Mouse (Mus musculus) MEL (cell line): Measurements from ENCODE around the gene Scin. TPM values are rescaled to one million over a fixed set of nuclear protein-coding genes. Genes with fewer than 3 reads are reported as not detected.

Source experiments
- DNase-seq: peaks from one replicate; pipeline ENCODE4 v3.0.0; 2011; ENCODE audit warnings: low read depth, low spot score
- H3K27ac ChIP-seq: 2 replicates; pipeline ENCODE4 v1.5.1; 2012; ENCODE audit warnings: low read depth, mild to moderate bottlenecking, control low read depth, low read length, moderate library complexity; ENCODE audit not compliant: control insufficient read depth
- H3K27me3 ChIP-seq, 2 experiments: fragments of 150-350 bp in 1 of 2; sonication (generic) in 1 of 2; 2 replicates each; pipeline ENCODE4 v1.6.1; 2012; ENCODE audit warnings: low read length in 2 of 2, mild to moderate bottlenecking in 2 of 2, improper control_type of control experiment in 1 of 2, moderate library complexity in 1 of 2; ENCODE audit not compliant: insufficient read depth in 2 of 2, control insufficient read depth in 1 of 2
- H3K36me3 ChIP-seq, 2 experiments: 2 replicates each; pipeline ENCODE4 v1.6.1; 2012 to 2014; ENCODE audit warnings: low read length in 2 of 2, improper control_type of control experiment in 1 of 2, inconsistent platforms in 1 of 2, mild to moderate bottlenecking in 1 of 2; ENCODE audit not compliant: insufficient read depth in 2 of 2, control insufficient read depth in 1 of 2
- H3K4me1 ChIP-seq, 2 experiments: fragments of 150-350 bp in 1 of 2; sonication (generic) in 1 of 2; 2 replicates each; pipeline ENCODE4 v1.6.1; 2012; ENCODE audit warnings: low read length in 2 of 2, improper control_type of control experiment in 1 of 2, mild to moderate bottlenecking in 1 of 2; ENCODE audit not compliant: insufficient read depth in 2 of 2, control insufficient read depth in 1 of 2
- H3K4me3 ChIP-seq, 2 experiments: fragments of 150-350 bp in 1 of 2; sonication (generic) in 1 of 2; 2 replicates each; pipeline ENCODE4 v1.5.1; 2012; ENCODE audit warnings: low read depth in 2 of 2, low read length in 2 of 2, mild to moderate bottlenecking in 2 of 2, moderate library complexity in 2 of 2, control low read depth in 1 of 2, improper control_type of control experiment in 1 of 2; ENCODE audit not compliant: control insufficient read depth in 1 of 2, insufficient read depth in 1 of 2
- H3K79me2 ChIP-seq: 2 replicates; pipeline ENCODE4 v1.6.1; 2012; ENCODE audit warnings: mild to moderate bottlenecking, low read length, moderate library complexity; ENCODE audit not compliant: control insufficient read depth, poor library complexity, insufficient read depth
- H3K9ac ChIP-seq: 2 replicates; pipeline ENCODE4 v1.6.1; 2012; ENCODE audit warnings: low read depth, mild to moderate bottlenecking, control low read depth, low read length, moderate library complexity; ENCODE audit not compliant: control insufficient read depth, poor library complexity, severe bottlenecking
- H3K9me3 ChIP-seq: fragments of 150-350 bp; sonication (generic); replicated peaks from 2 replicates; pipeline ENCODE4 v1.6.1; 2012; ENCODE audit warnings: mild to moderate bottlenecking, low read length, improper control_type of control experiment, moderate library complexity; ENCODE audit not compliant: insufficient read depth
- BHLHE40 ChIP-seq: IDR thresholded peaks from 2 replicates; pipeline ENCODE4 v1.6.1; 2012; ENCODE audit warnings: low read depth, mild to moderate bottlenecking, inconsistent platforms, low read length, improper control_type of control experiment, borderline replicate concordance
- CHD1 ChIP-seq: IDR thresholded peaks from 2 replicates; pipeline ENCODE4 v1.6.1; 2012; ENCODE audit warnings: low read depth, mild to moderate bottlenecking, inconsistent platforms, low read length, improper control_type of control experiment
- CHD2 ChIP-seq: IDR thresholded peaks from 2 replicates; pipeline ENCODE4 v1.6.1; 2011; ENCODE audit warnings: low read length, improper control_type of control experiment
- CTCF ChIP-seq, 3 experiments: IDR thresholded peaks in 2 of 3; conservative IDR thresholded peaks in 1 of 3; 2 replicates each; pipeline ENCODE4 v1.5.1; 2011 to 2012; ENCODE audit warnings: low read length in 3 of 3, low read depth in 2 of 3, mild to moderate bottlenecking in 2 of 3, improper control_type of control experiment in 1 of 3, inconsistent platforms in 1 of 3, mixed read lengths in 1 of 3, moderate library complexity in 1 of 3; ENCODE audit not compliant: control insufficient read depth in 1 of 3, insufficient read depth in 1 of 3, poor library complexity in 1 of 3, severe bottlenecking in 1 of 3
- E2F4 ChIP-seq: IDR thresholded peaks from 2 replicates; pipeline ENCODE4 v1.6.1; 2011; ENCODE audit warnings: low read depth, low read length, improper control_type of control experiment, borderline replicate concordance
- ELF1 ChIP-seq: IDR thresholded peaks from 2 replicates; pipeline ENCODE4 v1.6.1; 2014; ENCODE audit warnings: low read depth, mild to moderate bottlenecking, inconsistent platforms, low read length, improper control_type of control experiment, moderate library complexity
- EP300 ChIP-seq, 2 experiments: IDR thresholded peaks; 2 replicates each; pipeline ENCODE4 v1.6.1; 2011; ENCODE audit warnings: improper control_type of control experiment in 2 of 2, low read length in 2 of 2, low read depth in 1 of 2, mild to moderate bottlenecking in 1 of 2
- ETS1 ChIP-seq: IDR thresholded peaks from 2 replicates; pipeline ENCODE4 v1.6.1; 2012; ENCODE audit warnings: low read depth, mild to moderate bottlenecking, inconsistent platforms, low read length, improper control_type of control experiment, moderate library complexity
- GABPA ChIP-seq: IDR thresholded peaks from 2 replicates; pipeline ENCODE4 v1.6.1; 2012; ENCODE audit warnings: low read depth, mild to moderate bottlenecking, inconsistent platforms, low read length, improper control_type of control experiment, moderate library complexity
- GATA1 ChIP-seq: IDR thresholded peaks from 2 replicates; pipeline ENCODE4 v1.6.1; 2011; ENCODE audit warnings: low read depth, low read length, improper control_type of control experiment
- HCFC1 ChIP-seq: IDR thresholded peaks from 2 replicates; pipeline ENCODE4 v1.6.1; 2012; ENCODE audit warnings: low read depth, mild to moderate bottlenecking, inconsistent platforms, low read length, improper control_type of control experiment, moderate library complexity
- JUND ChIP-seq: IDR thresholded peaks from 2 replicates; pipeline ENCODE4 v1.6.1; 2011; ENCODE audit warnings: low read depth, mild to moderate bottlenecking, improper control_type of control experiment, low read length
- KAT2A ChIP-seq: conservative IDR thresholded peaks from 2 replicates; pipeline ENCODE4 v1.6.1; 2012; ENCODE audit warnings: low read depth, low read length, improper control_type of control experiment, inconsistent platforms
- MAFK ChIP-seq: IDR thresholded peaks from 2 replicates; pipeline ENCODE4 v1.6.1; 2011; ENCODE audit warnings: low read depth, mild to moderate bottlenecking, low read length, improper control_type of control experiment, borderline replicate concordance
- MAX ChIP-seq: IDR thresholded peaks from 2 replicates; pipeline ENCODE4 v1.6.1; 2011; ENCODE audit warnings: low read length, improper control_type of control experiment
- MAZ ChIP-seq: IDR thresholded peaks from 2 replicates; pipeline ENCODE4 v1.6.1; 2012; ENCODE audit warnings: low read depth, mild to moderate bottlenecking, inconsistent platforms, low read length, improper control_type of control experiment
- MEF2A ChIP-seq: IDR thresholded peaks from 2 replicates; pipeline ENCODE4 v1.6.1; 2014; ENCODE audit warnings: low read depth, mild to moderate bottlenecking, inconsistent platforms, low read length, improper control_type of control experiment; ENCODE audit not compliant: poor library complexity, insufficient replicate concordance, severe bottlenecking; ENCODE audit errors: extremely low read depth
- MXI1 ChIP-seq: IDR thresholded peaks from 2 replicates; pipeline ENCODE4 v1.6.1; 2011; ENCODE audit warnings: mild to moderate bottlenecking, low read depth, low read length, improper control_type of control experiment
- MYB ChIP-seq: IDR thresholded peaks from 2 replicates; pipeline ENCODE4 v1.6.1; 2011; ENCODE audit warnings: mild to moderate bottlenecking, low read depth, low read length, improper control_type of control experiment
- MYC ChIP-seq: IDR thresholded peaks from 2 replicates; pipeline ENCODE4 v1.6.1; 2011; ENCODE audit warnings: low read depth, mild to moderate bottlenecking, low read length, improper control_type of control experiment, moderate library complexity
- NELFE ChIP-seq: IDR thresholded peaks from 2 replicates; pipeline ENCODE4 v1.6.1; 2011; ENCODE audit warnings: low read depth, low read length, improper control_type of control experiment
- NRF1 ChIP-seq: IDR thresholded peaks from 2 replicates; pipeline ENCODE4 v1.6.1; 2014; ENCODE audit warnings: low read depth, mild to moderate bottlenecking, inconsistent platforms, low read length, improper control_type of control experiment, moderate library complexity; ENCODE audit not compliant: poor library complexity, insufficient read depth, severe bottlenecking
- POLR2A ChIP-seq, 2 experiments: IDR thresholded peaks; 2 replicates each; pipeline ENCODE4 v1.6.1; 2011 to 2012; ENCODE audit warnings: low read length in 2 of 2, mild to moderate bottlenecking in 2 of 2, control low read depth in 1 of 2, improper control_type of control experiment in 1 of 2, low read depth in 1 of 2, moderate library complexity in 1 of 2; ENCODE audit not compliant: control insufficient read depth in 1 of 2, insufficient read depth in 1 of 2, poor library complexity in 1 of 2
- POLR2AphosphoS2 ChIP-seq: IDR thresholded peaks from 2 replicates; pipeline ENCODE4 v1.6.1; 2011; ENCODE audit warnings: low read length, improper control_type of control experiment
- POLR2AphosphoS5 ChIP-seq: IDR thresholded peaks from 2 replicates; pipeline ENCODE4 v1.6.1; 2012; ENCODE audit warnings: low read depth, borderline replicate concordance, mild to moderate bottlenecking, inconsistent platforms, low read length, moderate library complexity, mixed read lengths
- RAD21 ChIP-seq: IDR thresholded peaks from 2 replicates; pipeline ENCODE4 v1.6.1; 2011; ENCODE audit warnings: mild to moderate bottlenecking, low read depth, low read length, improper control_type of control experiment
- RCOR1 ChIP-seq: IDR thresholded peaks from 2 replicates; pipeline ENCODE4 v1.6.1; 2012; ENCODE audit warnings: low read depth, mild to moderate bottlenecking, inconsistent platforms, low read length, improper control_type of control experiment
- SIN3A ChIP-seq: IDR thresholded peaks from 2 replicates; pipeline ENCODE4 v1.6.1; 2012; ENCODE audit warnings: low read length, improper control_type of control experiment, inconsistent platforms
- SMC3 ChIP-seq: IDR thresholded peaks from 2 replicates; pipeline ENCODE4 v1.6.1; 2011; ENCODE audit warnings: low read depth, low read length, improper control_type of control experiment
- TAL1 ChIP-seq: IDR thresholded peaks from 2 replicates; pipeline ENCODE4 v1.6.1; 2012; ENCODE audit warnings: mild to moderate bottlenecking, inconsistent platforms, low read length, moderate library complexity, mixed read lengths
- TBP ChIP-seq: IDR thresholded peaks from 2 replicates; pipeline ENCODE4 v1.8.0; 2011; ENCODE audit warnings: low read depth, low read length, improper control_type of control experiment
- TCF12 ChIP-seq: IDR thresholded peaks from 2 replicates; pipeline ENCODE4 v1.6.1; 2014; ENCODE audit warnings: low read depth, mild to moderate bottlenecking, inconsistent platforms, low read length, improper control_type of control experiment, moderate library complexity
- UBTF ChIP-seq: IDR thresholded peaks from 2 replicates; pipeline ENCODE4 v1.6.1; 2012; ENCODE audit warnings: low read depth, mild to moderate bottlenecking, inconsistent platforms, low read length, improper control_type of control experiment, moderate library complexity, borderline replicate concordance; ENCODE audit not compliant: insufficient read depth
- USF1 ChIP-seq: IDR thresholded peaks from 2 replicates; pipeline ENCODE4 v1.6.1; 2014; ENCODE audit warnings: low read depth, mild to moderate bottlenecking, inconsistent platforms, low read length, improper control_type of control experiment, moderate library complexity
- ZC3H11A ChIP-seq: IDR thresholded peaks from 2 replicates; pipeline ENCODE4 v1.6.1; 2012; ENCODE audit warnings: low read depth, mild to moderate bottlenecking, inconsistent platforms, low read length, improper control_type of control experiment
- ZKSCAN1 ChIP-seq: IDR thresholded peaks from 2 replicates; pipeline ENCODE4 v1.6.1; 2012; ENCODE audit warnings: low read depth, mild to moderate bottlenecking, inconsistent platforms, low read length, improper control_type of control experiment, moderate library complexity
- ZMIZ1 ChIP-seq: IDR thresholded peaks from 2 replicates; pipeline ENCODE4 v1.6.1; 2012; ENCODE audit warnings: low read depth, mild to moderate bottlenecking, inconsistent platforms, low read length, improper control_type of control experiment, moderate library complexity
- ZNF384 ChIP-seq: IDR thresholded peaks from 2 replicates; pipeline ENCODE4 v1.6.1; 2012; ENCODE audit warnings: low read depth, mild to moderate bottlenecking, inconsistent platforms, low read length, improper control_type of control experiment
- polyA plus RNA-seq, 2 experiments: library from polyadenylated mRNA; stranded (reverse) in 1 of 2; unstranded in 1 of 2; fragments of >175 nt in 1 of 2; fragments of >200 nt in 1 of 2; gene quantifications; 2 replicates each; pipeline versions ENCODE4 v1.2.1 to v1.2.4; 2012; ENCODE audit warnings: low replicate concordance in 2 of 2, low read depth in 1 of 2; ENCODE audit not compliant: insufficient read length in 2 of 2, insufficient read depth in 1 of 2, missing spikeins in 1 of 2
- total RNA-seq: library from RNA; depleted of rRNA; stranded (reverse); fragments of 300-350 nt; gene quantifications from 2 replicates; pipeline ENCODE4 v1.2.3, GENCODE M21; 2012

Gene Scin
- total and polyA plus RNA-seq, 3 experiments: 0.03 to 0.04 TPM; not detected in 1

- H3K27ac ChIP-seq: peak overlapping the region; percentile 92
- peak; percentile 81 for DNase-seq
- peaks cover 16 to 32% of the 10 kb centered on the region in 2 experiments for H3K4me1 ChIP-seq
- no peak for TF ChIP-seq SMC3
- TF ChIP-seq KAT2A: no peak; the same call in 1 of the 2 replicates
- TF ChIP-seq MYB: peak; percentile 99
- no peak for TF ChIP-seq MAZ
- peak; percentile 88 for TF ChIP-seq SIN3A
- no peak for TF ChIP-seq TAL1
- TF ChIP-seq TCF12: peak; percentile 90
- TF ChIP-seq MAFK: peak; percentile 73; the same call in 1 of the 2 replicates
- TF ChIP-seq MYC: peak; percentile 62; the same call in 1 of the 2 replicates
- peak; percentile 65; the same call in 1 of the 2 replicates for TF ChIP-seq JUND
- no peak for TF ChIP-seq UBTF
- peak; percentile 51 for TF ChIP-seq GATA1
- TF ChIP-seq EP300 (IDR thresholded peaks at IDR 0.05; ENCODE audit: low read depth in 1 of 2, low read length in 2 of 2): peak; percentile 95 to 99
- no peak for TF ChIP-seq ZC3H11A
- TF ChIP-seq RAD21: no peak
- no peak; the same call in 1 of the 2 replicates for TF ChIP-seq MAX
- peak; percentile 94 for TF ChIP-seq ETS1
- TF ChIP-seq CTCF (IDR thresholded peaks at IDR 0.05 in 2 of 3, conservative IDR thresholded peaks at IDR 0.05 in 1 of 3; ENCODE audit: control insufficient read depth in 1 of 3, insufficient read depth in 1 of 3, low read depth in 2 of 3, low read length in 3 of 3, poor library complexity in 1 of 3, severe bottlenecking in 1 of 3): no peak
- TF ChIP-seq NRF1: no peak
- peak; percentile 62; the same call in 1 of the 2 replicates for TF ChIP-seq MEF2A
- no peak for TF ChIP-seq POLR2AphosphoS2
- TF ChIP-seq CHD1: no peak
- TF ChIP-seq USF1: no peak
- peak; percentile 71 for TF ChIP-seq RCOR1
- no peak for TF ChIP-seq ELF1
- TF ChIP-seq POLR2AphosphoS5: no peak
- peak; percentile 88 for TF ChIP-seq ZNF384
- no peak for TF ChIP-seq NELFE
- no peak for TF ChIP-seq E2F4
- TF ChIP-seq MXI1: peak; percentile 39; the same call in 1 of the 2 replicates
- peak; percentile 80; the same call in 1 of the 2 replicates for TF ChIP-seq BHLHE40
- peak; percentile 11; the same call in 1 of the 2 replicates for TF ChIP-seq CHD2
- TF ChIP-seq POLR2A (IDR thresholded peaks at IDR 0.05; ENCODE audit: control insufficient read depth in 1 of 2, insufficient read depth in 1 of 2, low read depth in 1 of 2, low read length in 2 of 2, poor library complexity in 1 of 2): no peak
- no peak for TF ChIP-seq GABPA
- no peak for TF ChIP-seq ZMIZ1
- TF ChIP-seq HCFC1: no peak
- no peak for TF ChIP-seq TBP
- no peak for TF ChIP-seq ZKSCAN1
Observed at GRCm38 (mm10) chr12:40102359-40102758, 31.7 kb downstream of the Scin start.

More at GRCm38 (mm10) chr12:40102359-40102758, 31.7 kb downstream of the Scin start:
- no peak overlapping the region for H3K4me3 ChIP-seq
- no peaks in the 10 kb centered on the region for H3K79me2 ChIP-seq
- no peaks in the 10 kb centered on the region; the same call in 1 of the 2 replicates for H3K9me3 ChIP-seq
- no peaks in the 10 kb centered on the region for H3K27me3 ChIP-seq
- H3K9ac ChIP-seq: peak overlapping the region; percentile 23; the same call in 1 of the 2 replicates
- peaks cover 0 to 37% of the 10 kb centered on the region in 2 experiments; a peak in 2 of 4 replicates for H3K36me3 ChIP-seq
